Mouse (Mus musculus): Measurements from ENCODE around the gene Pllp.

Gene Pllp

DNA sequence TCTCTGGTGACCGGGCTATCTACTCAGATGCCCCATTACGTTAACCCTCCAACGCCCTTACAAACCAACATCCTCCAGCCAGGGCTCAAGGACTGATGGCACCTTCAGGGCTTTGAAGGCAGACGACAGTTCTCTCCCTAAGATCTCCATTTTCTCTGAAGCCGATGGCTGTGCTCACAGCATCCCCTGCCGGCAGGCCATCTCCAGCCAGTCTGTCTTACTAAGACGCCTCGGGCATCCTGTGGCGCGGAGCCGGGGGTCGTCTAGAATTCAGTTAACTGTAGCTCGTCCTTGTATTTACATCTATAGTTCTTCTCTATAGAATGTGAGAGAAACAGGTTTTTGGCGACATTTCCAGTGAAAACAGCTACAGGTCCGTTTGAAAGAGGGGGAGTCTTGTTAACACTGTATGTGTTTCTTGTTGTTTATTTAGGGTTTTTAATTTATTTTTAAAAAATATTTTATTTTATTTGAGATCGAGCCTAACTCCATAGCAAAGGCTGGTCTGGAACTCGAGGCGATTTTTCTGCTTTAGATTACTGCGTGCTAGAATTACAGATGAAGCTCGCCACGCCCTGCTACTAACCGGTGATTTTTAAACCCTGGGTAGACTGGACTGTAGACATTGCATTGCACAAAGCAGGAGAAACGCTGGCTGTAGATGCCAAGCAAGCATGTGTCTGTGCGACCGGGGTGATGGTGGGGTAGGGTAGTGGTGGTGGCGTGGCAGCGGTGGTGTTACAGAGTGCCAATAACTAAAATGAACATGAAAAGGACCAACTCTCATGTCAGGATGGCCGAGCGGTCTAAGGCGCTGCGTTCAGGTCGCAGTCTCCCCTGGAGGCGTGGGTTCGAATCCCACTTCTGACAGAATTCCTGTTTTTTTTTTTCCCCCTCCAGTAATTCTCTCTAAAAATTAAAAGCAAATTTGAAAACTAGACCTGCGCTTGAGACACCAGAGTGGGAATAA, 7.1 kb upstream of the Pllp start:
- peak; percentile 87 for DNase-seq (ENCODE audit: low spot score)

DNA sequence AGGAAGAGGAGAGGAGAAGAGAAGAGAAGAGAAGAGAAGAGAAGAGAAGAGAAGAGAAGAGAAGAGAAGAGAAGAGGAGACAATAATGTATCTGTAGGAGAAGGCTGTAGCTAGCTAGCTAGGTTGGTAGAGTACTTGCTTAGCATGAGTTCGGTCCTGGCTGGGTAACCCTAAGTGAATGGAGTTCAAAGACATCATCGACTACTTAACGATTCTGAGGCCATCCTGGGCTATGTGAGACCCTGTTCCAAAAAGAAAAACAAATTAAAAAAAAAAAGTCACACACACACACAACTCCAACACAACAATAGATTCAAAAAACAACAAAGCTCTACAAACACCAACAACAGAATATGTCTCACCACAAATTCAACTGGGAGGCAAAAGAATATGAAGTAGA, 6.1 kb upstream of the Pllp start:
- DNase-seq (ENCODE audit: low spot score), result no peak

DNA sequence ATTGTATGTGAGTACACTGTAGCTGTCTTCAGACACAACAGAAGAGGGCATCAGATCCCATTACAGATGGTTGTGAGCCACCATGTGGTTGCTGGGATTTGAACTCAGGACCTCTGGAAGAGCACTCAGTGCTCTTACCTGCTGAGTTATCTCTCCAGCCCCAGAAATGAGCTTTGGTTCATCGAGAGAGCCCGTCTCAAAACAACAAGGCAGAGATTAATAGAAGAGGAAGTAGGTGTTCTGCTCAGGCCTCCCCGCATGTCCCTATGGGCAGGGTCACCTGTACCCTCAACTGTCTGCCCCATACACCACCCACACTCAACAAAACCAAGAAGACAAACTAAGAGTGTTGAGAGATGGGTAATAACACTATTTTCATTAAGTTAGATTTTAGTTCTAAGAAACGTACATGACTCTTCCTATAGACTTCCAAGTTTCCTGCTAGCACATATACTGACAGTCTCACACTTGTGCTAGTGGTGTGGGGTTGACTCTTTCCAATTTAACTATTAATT, 4.4 kb upstream of the Pllp start:
- DNase-seq (ENCODE audit: low spot score), result no peak

GRCm38 (mm10) chr8:94699366-94699765, 3.3 kb upstream of the Pllp start:
- DNase-seq (ENCODE audit: low spot score), result no peak

DNA sequence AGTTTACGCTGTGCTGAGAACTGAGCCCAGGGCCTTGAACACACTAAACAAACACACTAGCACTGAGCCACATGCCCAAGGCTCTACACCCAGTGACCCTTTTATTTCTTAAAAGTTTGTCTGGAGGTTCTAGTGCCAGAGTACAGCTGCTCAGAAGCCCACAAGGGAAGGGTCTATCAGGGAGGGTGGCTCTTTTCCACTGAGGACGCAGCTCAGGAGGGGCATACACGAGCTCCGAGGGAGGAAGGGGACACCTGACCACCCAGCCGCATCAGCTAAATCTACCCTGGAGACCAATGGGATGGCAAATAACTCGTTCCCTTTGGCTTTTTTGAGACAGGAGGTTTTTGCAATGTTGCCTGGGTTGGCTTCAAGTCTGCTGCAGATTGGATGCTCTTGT, 1.9 kb upstream of the Pllp start:
- no peak for DNase-seq (ENCODE audit: low spot score)

GRCm38 (mm10) chr8:94696566-94696965, 488 bp upstream of the Pllp start:
- no peak for DNase-seq (ENCODE audit: low spot score)

DNA sequence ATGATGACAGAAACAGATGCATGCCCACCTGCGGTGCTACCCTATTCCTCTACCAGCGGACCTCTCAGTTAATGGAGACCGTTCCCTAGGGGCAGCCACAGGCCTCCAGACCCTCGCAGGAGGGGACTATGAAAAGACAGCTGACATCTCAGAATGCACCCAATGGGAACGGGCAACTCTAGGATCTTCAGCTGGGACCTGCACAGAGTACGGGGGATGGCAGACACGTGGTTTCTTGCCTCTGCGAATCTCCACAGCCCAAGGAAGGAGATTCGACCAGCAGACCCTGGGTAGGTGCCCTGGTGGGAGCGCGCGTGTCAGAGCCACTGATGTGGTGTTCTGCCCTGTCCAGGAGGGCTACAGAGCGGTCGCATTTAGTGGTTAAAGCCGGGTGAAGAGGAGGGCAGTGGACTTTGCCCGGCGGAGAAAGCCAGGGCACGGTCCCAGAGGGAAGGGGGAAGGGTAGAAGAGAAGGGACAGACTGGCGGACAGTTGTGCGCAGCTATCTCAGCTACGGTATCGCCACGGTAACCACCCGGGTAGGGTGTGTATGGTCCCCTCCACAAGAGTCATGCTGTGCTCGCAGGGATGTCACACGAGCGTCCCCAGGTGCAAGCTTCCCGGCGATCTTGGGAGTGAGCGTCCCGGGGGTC, 611 bp downstream of the Pllp start:
- DNase-seq (ENCODE audit: low spot score), result no peak

DNA sequence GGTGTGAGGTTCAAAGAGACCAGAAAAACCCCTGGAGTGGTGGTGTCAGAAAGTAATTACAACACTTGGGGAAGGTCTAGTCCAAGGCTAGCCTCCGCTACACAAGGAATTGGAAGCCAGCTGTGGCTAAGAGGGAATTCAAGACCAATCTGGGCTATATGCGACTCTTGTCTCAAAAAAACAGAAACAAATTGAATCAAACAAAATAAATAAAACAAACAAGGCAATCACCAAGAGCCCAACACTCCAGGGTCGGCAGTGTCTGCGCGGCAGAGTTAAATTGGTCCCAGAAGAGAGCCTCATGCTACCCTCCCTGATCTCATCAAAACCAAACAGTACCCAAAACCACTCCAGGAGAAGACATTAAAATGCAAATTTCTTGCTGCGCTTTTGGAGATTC, 1.4 kb downstream of the Pllp start:
- DNase-seq (ENCODE audit: low spot score), result no peak

GRCm38 (mm10) chr8:94685953-94686352, 10.1 kb downstream of the Pllp start:
- no peak for DNase-seq (ENCODE audit: low spot score)

DNA sequence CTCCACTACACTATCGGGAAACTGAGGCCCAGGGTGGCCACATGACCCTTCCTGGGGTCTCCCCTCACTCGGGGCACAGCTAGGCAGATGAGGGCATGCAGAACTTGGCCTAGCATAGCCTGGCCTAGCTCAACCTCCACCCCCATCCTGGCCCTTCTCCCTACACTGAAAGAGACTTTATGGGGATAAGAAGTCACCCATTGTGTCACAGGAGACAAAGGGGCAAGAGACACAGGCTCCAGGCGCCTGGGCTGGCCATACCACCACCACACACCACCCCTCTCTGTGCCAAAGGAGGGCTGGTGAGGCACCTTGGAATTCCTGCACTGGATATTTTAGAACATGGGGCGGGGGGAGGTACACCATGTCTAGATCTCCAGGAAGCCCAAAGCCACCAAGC, 11.8 kb downstream of the Pllp start:
- DNase-seq (ENCODE audit: low spot score), result no peak

DNA sequence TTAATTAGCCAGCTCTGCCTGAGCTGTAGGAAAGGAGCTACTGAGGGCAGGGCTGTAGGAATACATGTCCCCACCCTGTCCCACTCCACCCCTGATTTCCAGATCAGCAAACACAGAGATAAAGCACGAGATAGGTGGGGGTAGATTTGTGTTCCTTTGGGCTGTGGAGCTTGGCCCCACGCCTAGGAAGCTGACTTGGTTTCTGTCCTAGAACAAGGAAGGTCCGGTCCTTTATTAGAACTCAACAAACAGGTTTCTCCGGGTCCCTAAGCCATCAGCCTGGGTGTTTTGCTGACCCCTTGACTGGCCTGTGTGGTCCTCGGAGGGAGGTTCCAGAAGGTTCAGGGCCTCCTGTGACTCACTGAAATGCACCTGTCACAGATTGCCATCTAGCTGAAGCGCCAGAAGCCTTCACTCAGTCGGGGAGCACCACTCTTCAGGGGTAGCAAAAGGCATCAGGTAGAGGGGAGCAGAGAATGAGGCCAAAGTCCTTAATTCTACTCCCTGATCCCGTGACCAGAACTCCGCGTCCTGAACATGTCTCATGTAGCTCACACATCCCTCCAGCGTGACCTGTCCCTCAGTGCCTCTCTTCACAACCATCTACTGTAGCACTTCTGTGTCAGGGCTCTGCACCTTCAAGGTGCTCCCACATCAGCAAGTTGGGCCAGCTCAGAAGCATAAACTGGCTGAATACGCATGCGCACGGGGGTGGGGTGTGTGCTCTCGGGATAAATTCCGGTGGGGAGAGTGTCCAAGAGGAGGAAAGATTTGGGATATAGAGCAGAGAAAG, 13.2 kb downstream of the Pllp start:
- DNase-seq (ENCODE audit: low spot score), result peak; percentile 87

DNA sequence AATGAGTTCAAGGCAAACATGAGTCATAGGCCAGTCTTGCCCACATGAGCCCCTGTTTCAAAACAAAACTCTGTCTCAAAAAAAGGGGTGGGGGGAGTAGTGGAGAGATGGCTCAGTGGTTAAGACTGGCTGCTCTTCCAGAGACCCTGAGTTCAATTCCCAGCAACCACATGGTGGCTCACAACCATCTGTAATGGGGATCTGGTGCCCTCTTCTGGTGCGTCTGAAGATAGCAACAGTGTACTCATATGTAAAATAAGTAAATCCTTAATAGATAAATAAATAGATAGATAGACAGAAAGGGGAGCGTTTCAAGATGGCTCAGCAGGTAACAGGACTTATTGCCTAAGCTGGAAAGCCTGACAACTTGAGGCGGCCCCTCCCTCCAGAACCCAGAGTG, 15.7 kb downstream of the Pllp start:
- no peak for DNase-seq (ENCODE audit: low spot score)

DNA sequence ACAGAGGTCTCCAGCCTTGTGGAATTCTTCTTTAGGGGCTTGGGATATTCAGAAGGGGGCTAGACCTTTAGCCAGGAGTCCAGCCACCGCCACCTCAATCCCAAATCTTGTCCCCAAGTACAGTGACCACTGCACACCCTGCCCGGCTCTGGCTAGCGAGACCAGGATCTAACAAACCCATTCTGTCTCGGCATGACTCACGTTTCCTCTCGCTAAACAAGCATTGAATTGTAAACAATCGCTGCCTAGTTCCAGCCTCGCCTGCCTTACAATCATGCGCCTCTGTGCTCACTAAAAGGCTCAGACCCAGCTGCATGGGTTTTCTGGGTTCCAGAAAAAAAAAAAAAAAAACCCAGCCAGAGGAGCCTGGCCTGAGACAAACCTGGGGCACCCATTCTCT, 17.5 kb downstream of the Pllp start:
- peak; percentile 79 for DNase-seq (ENCODE audit: low spot score)

DNA sequence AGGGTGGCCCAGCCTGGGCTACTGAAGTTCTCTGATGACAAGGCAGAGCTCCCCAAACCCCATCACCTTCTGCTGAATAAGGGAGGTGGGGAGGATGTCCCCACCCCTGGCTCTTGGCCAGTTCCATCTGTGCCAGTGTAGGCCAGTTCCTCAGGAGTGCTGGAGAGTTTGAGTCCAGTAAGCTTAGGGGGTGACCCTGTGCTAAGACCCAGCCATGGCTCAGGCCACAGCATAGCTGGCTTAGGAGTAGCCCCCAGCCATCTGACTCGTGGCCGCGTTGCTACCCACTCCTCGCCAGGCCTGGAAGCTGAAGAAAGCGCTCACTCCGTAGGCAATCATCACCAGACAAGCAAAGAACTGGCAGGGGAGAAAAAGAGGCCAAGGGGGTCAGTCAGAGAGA, 20.2 kb downstream of the Pllp start:
- DNase-seq (ENCODE audit: low spot score), result no peak

GRCm38 (mm10) chr8:94674384-94674783, 21.7 kb downstream of the Pllp start:
- DNase-seq (ENCODE audit: low spot score), result peak; percentile 64

- peak; percentile 97 for DNase-seq (ENCODE audit: low spot score)
Measured at GRCm38 (mm10) chr8:94666456-94667308, 29.4 kb downstream of the Pllp start, which contains the start of gene Arl2bp. Gene Arl2bp (plus strand): TSS chr8:94666600.

GRCm38 (mm10) chr8:94664722-94665121, 31.4 kb downstream of the Pllp start:
- no peak for DNase-seq (ENCODE audit: low spot score)

DNA sequence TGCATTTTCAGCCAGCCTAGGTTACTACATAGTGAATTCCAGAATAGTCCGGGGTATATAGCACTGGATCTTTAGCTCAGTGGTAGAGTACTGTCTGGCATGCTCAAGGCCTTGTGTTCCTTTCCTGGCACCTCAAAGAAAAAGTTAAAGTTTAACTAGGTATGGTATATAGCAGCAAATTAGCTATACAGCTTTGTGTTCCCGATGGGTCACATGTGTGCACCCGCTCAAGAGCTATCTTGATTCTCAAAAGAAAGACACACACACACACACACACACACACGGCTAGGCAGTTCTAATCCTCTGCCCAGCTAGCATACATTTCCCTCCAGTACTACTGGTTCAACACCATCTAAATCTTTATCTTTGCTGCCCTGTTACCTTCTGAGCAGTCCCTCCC, 35.7 kb downstream of the Pllp start:
- DNase-seq (ENCODE audit: low spot score), result no peak

DNA sequence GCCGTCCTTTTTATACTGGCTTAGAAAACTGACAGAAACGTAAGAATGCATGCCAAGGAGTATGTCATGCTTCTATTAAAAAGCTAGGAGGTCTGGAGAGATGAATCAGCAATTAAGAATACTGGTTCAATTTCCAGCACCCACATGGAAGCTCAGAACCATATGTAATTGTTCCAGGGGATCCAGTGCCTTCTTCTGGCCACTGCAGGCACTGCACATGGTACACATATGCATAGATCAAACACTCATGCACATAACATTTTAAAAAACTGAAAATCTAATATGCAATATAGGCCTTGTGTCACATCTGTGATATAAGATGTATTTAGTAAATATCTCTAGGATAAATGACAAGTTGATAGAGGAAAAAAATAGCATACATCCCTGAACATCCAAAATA, 38.0 kb downstream of the Pllp start:
- DNase-seq (ENCODE audit: low spot score), result no peak

- no peak for DNase-seq (ENCODE audit: low spot score)
Measured at GRCm38 (mm10) chr8:94654994-94655393, 41.1 kb downstream of the Pllp start.

DNA sequence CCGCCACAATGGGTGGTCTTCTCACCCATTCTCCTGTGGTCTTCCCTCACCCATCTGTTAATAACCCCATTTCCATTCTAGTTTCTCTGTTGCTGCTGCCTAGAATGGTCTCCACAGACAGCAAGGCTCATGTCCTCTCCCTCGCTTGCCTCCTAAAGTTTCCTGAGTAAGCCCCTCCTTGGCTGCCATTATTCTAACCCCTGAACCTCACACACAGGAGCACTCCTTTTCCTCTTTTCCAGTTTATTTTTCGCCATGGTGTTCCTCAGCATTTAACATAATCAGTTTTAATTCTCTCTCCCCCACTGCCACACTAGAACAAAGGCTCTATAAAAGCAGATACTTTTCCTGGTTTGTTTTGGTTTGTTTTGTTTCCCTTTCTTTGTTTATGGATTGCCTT, 43.1 kb downstream of the Pllp start:
- DNase-seq (ENCODE audit: low spot score), result no peak

Measured in lung, postnatal 25 days (tissue).